Mouse (Mus musculus): ENCODE results near the gene Sp6. TPM values are rescaled to one million over a fixed set of nuclear protein-coding genes. Genes with fewer than 3 reads are reported as not detected.
A peak's percentile ranks its signal among the peaks of the same experiment; 100 is the strongest.

Sp6 gene
- total and polyA plus RNA-seq, 2 experiments, result 0.04 to 0.09 TPM

DNA sequence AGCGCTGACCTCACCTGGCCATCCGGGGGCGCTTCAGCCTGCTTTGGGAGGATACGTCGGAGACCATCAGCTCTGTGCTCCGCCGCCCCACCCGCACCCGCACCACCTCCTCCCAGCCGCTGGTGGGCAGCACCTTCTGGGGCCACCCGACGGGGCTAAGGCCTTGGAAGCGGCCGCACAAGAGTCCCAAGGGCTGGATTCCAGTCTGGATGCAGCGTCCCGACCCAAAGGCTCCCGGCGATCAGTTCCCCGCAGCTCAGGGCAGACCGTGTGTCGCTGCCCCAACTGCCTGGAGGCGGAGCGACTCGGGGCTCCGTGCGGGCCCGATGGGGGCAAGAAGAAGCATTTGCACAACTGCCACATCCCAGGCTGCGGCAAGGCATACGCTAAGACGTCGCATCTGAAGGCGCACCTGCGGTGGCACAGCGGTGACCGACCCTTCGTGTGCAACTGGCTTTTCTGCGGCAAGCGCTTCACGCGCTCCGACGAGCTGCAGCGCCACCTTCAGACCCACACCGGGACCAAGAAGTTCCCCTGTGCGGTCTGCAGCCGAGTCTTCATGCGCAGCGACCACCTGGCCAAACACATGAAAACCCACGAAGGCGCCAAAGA, 8.8 kb downstream of the Sp6 start:
- WGBS, result under 1% methylated on average over 50 of the region's 50 CpGs
- peak; percentile 33 for DNase-seq (ENCODE audit: extremely low read depth, low read depth, low spot score)
- H3K27me3 ChIP-seq (ENCODE audit: control insufficient read depth, insufficient read depth, low read length), result peaks cover 20% of the 10 kb centered on the region
- H3K4me3 ChIP-seq (ENCODE audit: insufficient read depth, low read depth, low read length), result peak overlapping the region; percentile 59
- H3K79me2 ChIP-seq (ENCODE audit: control insufficient read depth, insufficient read depth, low read length), result no peaks in the 10 kb centered on the region
- TF ChIP-seq POLR2A (IDR thresholded peaks at IDR 0.05; ENCODE audit: extremely low read depth, insufficient read depth, low read length) (no peak), CTCF (IDR thresholded peaks at IDR 0.05; ENCODE audit: low read depth, low read length) (peak; percentile 83)
- no peaks in the 10 kb centered on the region for H3K36me3 ChIP-seq (ENCODE audit: control insufficient read depth, insufficient read depth, low read length)
- H3K4me1 ChIP-seq (ENCODE audit: control insufficient read depth, insufficient read depth, low read length), result peaks cover 4% of the 10 kb centered on the region; the same call in 1 of the 2 replicates
- H3K27ac ChIP-seq (replicated peaks; ENCODE audit: insufficient read depth, low read depth, low read length), result no peak overlapping the region
- H3K9ac ChIP-seq (ENCODE audit: low read depth, low read length), result peak overlapping the region; percentile 66

DNA sequence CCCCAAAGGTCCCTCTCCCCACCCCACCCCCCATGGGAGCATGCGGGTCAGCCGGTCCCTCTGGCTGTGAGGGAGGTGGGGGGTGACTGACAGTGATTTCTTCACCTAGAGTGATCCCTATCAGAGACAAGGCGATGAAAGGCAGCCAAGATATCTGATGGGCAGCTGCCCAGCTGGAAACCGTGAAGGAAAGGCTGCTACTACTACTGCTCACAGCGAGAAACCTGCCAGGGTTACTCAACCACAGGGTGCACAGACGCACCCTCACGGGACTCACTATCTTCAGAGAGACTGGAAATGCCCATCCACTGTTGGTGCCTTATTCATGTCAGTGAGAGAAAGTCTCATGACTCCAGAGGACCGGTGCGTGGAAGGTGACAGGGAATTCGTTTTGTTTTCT, 11.8 kb downstream of the Sp6 start:
- TF ChIP-seq POLR2A (IDR thresholded peaks at IDR 0.05; ENCODE audit: extremely low read depth, insufficient read depth, low read length) (no peak), CTCF (IDR thresholded peaks at IDR 0.05; ENCODE audit: low read depth, low read length) (no peak)
- Histone ChIP-seq H3K36me3 (ENCODE audit: control insufficient read depth, insufficient read depth, low read length) (no peaks in the 10 kb centered on the region), H3K4me1 (ENCODE audit: control insufficient read depth, insufficient read depth, low read length) (peaks cover 4% of the 10 kb centered on the region; the same call in 1 of the 2 replicates), H3K79me2 (ENCODE audit: control insufficient read depth, insufficient read depth, low read length) (no peaks in the 10 kb centered on the region), H3K27me3 (ENCODE audit: control insufficient read depth, insufficient read depth, low read length) (peaks cover 8% of the 10 kb centered on the region), H3K9ac (ENCODE audit: low read depth, low read length) (no peak overlapping the region), H3K4me3 (ENCODE audit: insufficient read depth, low read depth, low read length) (no peak overlapping the region), H3K27ac (replicated peaks; ENCODE audit: insufficient read depth, low read depth, low read length) (no peak overlapping the region)
- peak; percentile 78 for DNase-seq (ENCODE audit: extremely low read depth, low read depth, low spot score)
- WGBS, result 45% methylated on average over 10 of the region's 10 CpGs

DNA sequence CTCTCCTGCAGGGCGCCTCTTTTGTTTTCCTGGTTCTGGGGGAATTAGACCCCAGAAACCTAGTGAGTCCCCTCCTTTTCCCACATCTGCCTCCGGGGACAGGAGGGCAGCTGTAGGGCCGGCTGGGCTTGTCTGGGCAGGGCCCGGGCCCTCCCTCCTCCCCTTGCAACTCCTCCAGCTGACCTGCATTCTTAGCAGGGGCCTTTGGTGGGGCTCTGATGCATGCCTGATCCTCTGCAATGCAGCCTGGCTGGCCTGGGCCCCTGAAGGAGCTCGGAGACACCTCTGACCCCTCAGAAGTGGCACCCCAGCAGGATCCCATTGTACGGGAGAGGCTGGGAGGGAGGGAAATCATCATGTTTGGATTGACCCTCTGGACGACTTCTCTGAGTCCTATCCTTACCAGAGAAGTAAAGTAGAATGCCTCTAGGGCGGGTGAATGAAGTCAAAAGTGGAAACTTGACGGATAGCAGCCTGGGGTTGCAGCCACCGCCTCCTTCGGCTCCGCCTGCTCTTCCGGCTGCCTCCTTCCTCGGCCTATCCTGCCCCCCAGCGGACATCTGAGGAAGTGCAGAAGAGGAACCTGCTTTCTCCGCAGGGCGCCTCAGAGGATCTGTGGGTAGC, 12.6 kb downstream of the Sp6 start:
- DNase-seq (ENCODE audit: extremely low read depth, low read depth, low spot score), result peak; percentile 43
- Histone ChIP-seq H3K27ac (replicated peaks; ENCODE audit: insufficient read depth, low read depth, low read length) (no peak overlapping the region), H3K9ac (ENCODE audit: low read depth, low read length) (peak overlapping the region; percentile 52), H3K79me2 (ENCODE audit: control insufficient read depth, insufficient read depth, low read length) (peaks cover 2% of the 10 kb centered on the region; the same call in 1 of the 2 replicates), H3K36me3 (ENCODE audit: control insufficient read depth, insufficient read depth, low read length) (no peaks in the 10 kb centered on the region), H3K4me1 (ENCODE audit: control insufficient read depth, insufficient read depth, low read length) (peaks cover 5% of the 10 kb centered on the region; the same call in 1 of the 2 replicates), H3K27me3 (ENCODE audit: control insufficient read depth, insufficient read depth, low read length) (peaks cover 8% of the 10 kb centered on the region), H3K4me3 (ENCODE audit: insufficient read depth, low read depth, low read length) (peak overlapping the region; percentile 36; the same call in 1 of the 2 replicates)
- 12% methylated on average over 17 of the region's 17 CpGs for WGBS
- TF ChIP-seq POLR2A (IDR thresholded peaks at IDR 0.05; ENCODE audit: extremely low read depth, insufficient read depth, low read length) (no peak), CTCF (IDR thresholded peaks at IDR 0.05; ENCODE audit: low read depth, low read length) (peak; percentile 95)

DNA sequence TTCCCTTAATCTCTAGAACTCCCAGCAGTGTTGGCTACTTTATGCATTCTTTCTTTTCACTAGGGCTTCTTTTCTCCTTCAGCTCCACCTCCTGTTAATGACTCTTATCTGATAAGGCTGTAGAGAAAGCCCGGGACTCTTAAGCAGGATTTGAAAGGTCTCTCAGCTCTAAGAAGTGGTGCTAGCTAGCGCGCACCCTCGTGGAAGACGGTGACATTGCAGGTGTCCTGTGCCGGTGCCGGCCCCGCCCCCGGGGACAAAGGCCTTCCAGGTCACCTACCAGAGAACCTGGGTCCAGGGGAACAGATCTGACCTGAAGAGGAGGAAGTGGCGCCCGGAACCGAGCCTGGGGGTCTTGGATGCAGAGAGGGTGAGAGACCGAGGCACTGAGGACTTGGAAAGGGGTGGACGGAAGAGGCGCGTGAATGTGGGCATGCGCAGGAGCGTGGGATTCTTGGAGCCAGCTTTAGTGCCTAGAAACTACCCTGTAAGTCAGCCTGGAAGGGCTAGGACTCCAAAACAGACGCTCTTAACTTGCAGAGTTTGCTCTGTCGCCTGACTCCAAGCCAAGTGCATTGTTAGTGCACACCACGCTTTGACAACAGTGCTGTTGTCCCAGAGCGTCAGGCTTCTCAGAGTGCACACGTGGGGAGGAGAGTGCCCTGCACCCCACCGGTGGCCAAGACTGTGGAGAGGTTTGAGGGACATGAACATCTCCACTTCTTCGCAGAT, 16.7 kb downstream of the Sp6 start, which contains the start of gene Scrn2:
Scrn2 (plus strand) TSS at position 253 of the 732 bp plus-strand sequence.
- DNase-seq (ENCODE audit: extremely low read depth, low read depth, low spot score), result peak; percentile 75
- H3K79me2 ChIP-seq (ENCODE audit: control insufficient read depth, insufficient read depth, low read length), result peaks cover 3% of the 10 kb centered on the region; the same call in 1 of the 2 replicates
- H3K27me3 ChIP-seq (ENCODE audit: control insufficient read depth, insufficient read depth, low read length), result no peaks in the 10 kb centered on the region
- H3K9ac ChIP-seq (ENCODE audit: low read depth, low read length), result peak within 1 kb of the TSS; percentile 55
- under 1% methylated on average over 25 of the region's 25 CpGs for WGBS
- H3K4me3 ChIP-seq (ENCODE audit: insufficient read depth, low read depth, low read length), result peak within 1 kb of the TSS; percentile 60
- no peaks in the 10 kb centered on the region; the same call in 1 of the 2 replicates for H3K36me3 ChIP-seq (ENCODE audit: control insufficient read depth, insufficient read depth, low read length)
- peaks cover 5% of the 10 kb centered on the region; the same call in 1 of the 2 replicates for H3K4me1 ChIP-seq (ENCODE audit: control insufficient read depth, insufficient read depth, low read length)
- peak within 1 kb of the TSS; percentile 62 for H3K27ac ChIP-seq (replicated peaks; ENCODE audit: insufficient read depth, low read depth, low read length)
- peak; percentile 87 for TF ChIP-seq CTCF (IDR thresholded peaks at IDR 0.05; ENCODE audit: low read depth, low read length)
- TF ChIP-seq POLR2A (IDR thresholded peaks at IDR 0.05; ENCODE audit: extremely low read depth, insufficient read depth, low read length), result peak; percentile 30; the same call in 1 of the 2 replicates

DNA sequence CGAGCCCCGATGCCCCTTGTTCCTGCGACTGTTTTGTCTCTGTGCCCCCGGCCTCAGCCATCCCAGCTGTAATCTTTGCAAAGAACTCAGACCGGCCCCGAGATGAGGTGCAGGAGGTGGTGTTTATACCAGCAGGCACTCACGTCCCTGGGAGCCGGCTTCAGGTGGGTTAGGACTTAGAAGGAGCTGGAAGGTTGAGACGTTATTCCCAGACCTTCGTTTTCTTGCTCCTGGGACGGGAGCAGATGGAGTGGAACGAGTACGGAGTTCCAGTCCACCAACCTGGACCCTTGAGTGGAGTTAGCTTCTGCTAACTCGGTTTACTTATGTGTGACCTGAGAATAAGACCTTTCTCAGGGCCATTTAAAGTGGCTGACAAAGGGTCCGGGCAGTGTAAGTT, 17.2 kb downstream of the Sp6 start:
- H3K27ac ChIP-seq (replicated peaks; ENCODE audit: insufficient read depth, low read depth, low read length), result peak overlapping the region; percentile 62
- no peaks in the 10 kb centered on the region; the same call in 1 of the 2 replicates for H3K36me3 ChIP-seq (ENCODE audit: control insufficient read depth, insufficient read depth, low read length)
- TF ChIP-seq POLR2A (IDR thresholded peaks at IDR 0.05; ENCODE audit: extremely low read depth, insufficient read depth, low read length) (no peak), CTCF (IDR thresholded peaks at IDR 0.05; ENCODE audit: low read depth, low read length) (no peak)
- peaks cover 4% of the 10 kb centered on the region; the same call in 1 of the 2 replicates for H3K4me1 ChIP-seq (ENCODE audit: control insufficient read depth, insufficient read depth, low read length)
- 12% methylated on average over 15 of the region's 15 CpGs for WGBS
- H3K9ac ChIP-seq (ENCODE audit: low read depth, low read length), result peak overlapping the region; percentile 55
- peak overlapping the region; percentile 60 for H3K4me3 ChIP-seq (ENCODE audit: insufficient read depth, low read depth, low read length)
- peaks cover 3% of the 10 kb centered on the region; the same call in 1 of the 2 replicates for H3K79me2 ChIP-seq (ENCODE audit: control insufficient read depth, insufficient read depth, low read length)
- H3K27me3 ChIP-seq (ENCODE audit: control insufficient read depth, insufficient read depth, low read length), result no peaks in the 10 kb centered on the region
- no peak for DNase-seq (ENCODE audit: extremely low read depth, low read depth, low spot score)
